Mouse (Mus musculus) C2C12 (cell line): ENCODE results near the gene Wwtr1.
A peak's percentile ranks its signal among the peaks of the same experiment; 100 is the strongest.

Experiments
- CEBPB ChIP-seq: IDR thresholded peaks from one replicate; pipeline ENCODE4 v1.6.1; 2011; ENCODE audit warnings: low read depth, mild to moderate bottlenecking, control low read depth, moderate library complexity
- CTCF ChIP-seq: IDR thresholded peaks from one replicate; pipeline ENCODE4 v1.5.1; 2011; ENCODE audit not compliant: control insufficient read depth, insufficient read depth, insufficient read length
- FOSL1 ChIP-seq: IDR thresholded peaks from one replicate; pipeline ENCODE4 v1.8.0; 2011; ENCODE audit warnings: mild to moderate bottlenecking, low read length; ENCODE audit not compliant: poor library complexity, insufficient read depth, severe bottlenecking
- MAX ChIP-seq: IDR thresholded peaks from one replicate; pipeline ENCODE4 v1.6.1; 2011; ENCODE audit warnings: mild to moderate bottlenecking, control low read depth
- MYOD1 ChIP-seq: IDR thresholded peaks from one replicate; pipeline ENCODE4 v1.6.1; 2011; ENCODE audit warnings: low read depth; ENCODE audit not compliant: control insufficient read depth, insufficient read length
- USF1 ChIP-seq: IDR thresholded peaks from one replicate; pipeline ENCODE4 v1.6.1; 2011; ENCODE audit warnings: low read depth, mild to moderate bottlenecking, control low read depth, moderate library complexity

DNA sequence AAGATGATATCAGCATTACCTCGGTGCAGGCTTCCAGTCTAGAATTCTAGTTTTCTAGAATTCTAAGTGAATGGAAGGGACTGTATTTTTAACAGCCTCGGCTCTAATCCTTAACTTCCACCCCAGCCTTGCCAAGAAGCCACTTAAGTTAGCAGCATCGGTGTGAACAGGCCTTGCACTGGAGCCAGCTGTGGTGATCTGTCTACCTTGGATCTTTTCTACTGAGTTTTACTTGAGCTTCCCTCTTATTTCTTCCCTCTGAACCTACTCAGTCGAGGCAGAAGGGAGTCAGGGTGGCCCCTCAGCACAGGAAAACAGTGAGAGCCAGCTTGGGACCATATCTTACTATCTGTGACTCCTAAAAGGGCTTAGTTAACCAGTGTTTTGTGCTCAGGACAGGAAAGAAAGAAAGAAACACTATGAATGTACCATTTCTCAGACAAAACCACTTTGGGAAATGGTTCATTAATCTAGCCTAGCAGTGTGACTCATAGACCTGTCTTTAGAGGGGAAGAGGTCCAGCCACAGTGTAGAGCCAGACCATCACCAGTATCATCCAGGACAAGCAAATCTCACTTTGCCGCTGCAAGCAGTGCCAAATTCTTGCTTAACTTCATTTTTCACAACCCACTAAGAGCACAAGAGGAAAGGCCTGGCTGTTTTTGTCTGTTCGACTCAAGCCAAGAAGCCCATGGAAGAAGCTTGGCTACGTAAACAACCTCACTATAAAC, 65.6 kb downstream of the Wwtr1 start:
- no peak for TF ChIP-seq CTCF
- TF ChIP-seq MAX: no peak
- TF ChIP-seq USF1: no peak
- no peak for TF ChIP-seq FOSL1
- TF ChIP-seq CEBPB: peak; percentile 66
- TF ChIP-seq MYOD1: no peak
